Mouse (Mus musculus) myocyte (in vitro differentiated cells): Measurements from ENCODE around the gene Dio3.

Source experiments
- CEBPB ChIP-seq: IDR thresholded peaks from 2 replicates; pipeline ENCODE4 v1.6.1; 2011; ENCODE audit warnings: mild to moderate bottlenecking, moderate library complexity; ENCODE audit not compliant: poor library complexity, insufficient read depth, severe bottlenecking
- E2F4 ChIP-seq: IDR thresholded peaks from one replicate; pipeline ENCODE4 v1.6.1; 2011; ENCODE audit warnings: mild to moderate bottlenecking, control low read depth, moderate library complexity; ENCODE audit not compliant: insufficient read depth
- MAX ChIP-seq: IDR thresholded peaks from one replicate; pipeline ENCODE4 v1.6.1; 2011; ENCODE audit warnings: low read depth, mild to moderate bottlenecking, control low read depth
- MYOG ChIP-seq, 3 experiments: IDR thresholded peaks; one replicate each; pipeline ENCODE4 v1.6.1; 2011; ENCODE audit warnings: control low read depth in 2 of 3, low read depth in 2 of 3, mild to moderate bottlenecking in 2 of 3; ENCODE audit not compliant: insufficient read length in 2 of 3, control insufficient read depth in 1 of 3, insufficient read depth in 1 of 3
- POLR2A ChIP-seq: IDR thresholded peaks from one replicate; pipeline ENCODE4 v1.6.1; 2011; ENCODE audit warnings: low read depth, mild to moderate bottlenecking, control low read depth, moderate library complexity; ENCODE audit not compliant: insufficient read length
- POLR2AphosphoS2 ChIP-seq: IDR thresholded peaks from one replicate; pipeline ENCODE4 v1.6.1; 2011; ENCODE audit warnings: low read depth, control low read depth; ENCODE audit not compliant: insufficient read length
- TCF12 ChIP-seq: IDR thresholded peaks from one replicate; pipeline ENCODE4 v1.6.1; 2011; ENCODE audit warnings: mild to moderate bottlenecking, control low read depth; ENCODE audit not compliant: poor library complexity, insufficient read depth, severe bottlenecking
- USF1 ChIP-seq: IDR thresholded peaks from one replicate; pipeline ENCODE4 v1.6.1; 2011; ENCODE audit warnings: low read depth, mild to moderate bottlenecking, control low read depth, moderate library complexity

GRCm38 (mm10) chr12:110276034-110276433 lies 2.8 kb upstream of the Dio3 start:
- TF ChIP-seq TCF12, result no peak
- no peak for TF ChIP-seq POLR2A
- TF ChIP-seq USF1, result no peak
- no peak for TF ChIP-seq CEBPB
- no peak for TF ChIP-seq E2F4
- no peak for TF ChIP-seq MYOG (IDR thresholded peaks at IDR 0.05; ENCODE audit: control insufficient read depth in 1 of 3, insufficient read depth in 1 of 3, insufficient read length in 2 of 3, low read depth in 2 of 3)
- no peak for TF ChIP-seq POLR2AphosphoS2
- no peak for TF ChIP-seq MAX
